Mouse (Mus musculus) bone marrow macrophage, adult 2 months (primary cell): ENCODE measurements around the gene Dscaml1. TPM values are rescaled to one million over a fixed set of nuclear protein-coding genes. Genes with fewer than 3 reads are reported as not detected.

ENCODE experiments used
- H3K27ac ChIP-seq: 2 replicates; pipeline ENCODE4 v1.5.1; 2012; ENCODE audit warnings: low read depth, low read length; ENCODE audit not compliant: insufficient read depth
- H3K4me1 ChIP-seq: 2 replicates; pipeline ENCODE4 v1.6.1; 2012; ENCODE audit warnings: low read length; ENCODE audit not compliant: control insufficient read depth, insufficient read depth
- H3K4me3 ChIP-seq: 2 replicates; pipeline ENCODE4 v1.5.1; 2012; ENCODE audit warnings: mild to moderate bottlenecking, low read length, moderate library complexity; ENCODE audit not compliant: insufficient read depth
- CTCF ChIP-seq: IDR thresholded peaks from 2 replicates; pipeline ENCODE4 v1.5.1; 2012; ENCODE audit warnings: low read depth, mild to moderate bottlenecking, low read length, moderate library complexity
- POLR2A ChIP-seq: IDR thresholded peaks from 2 replicates; pipeline ENCODE4 v1.6.1; 2012; ENCODE audit warnings: mild to moderate bottlenecking, low read depth, low read length, borderline replicate concordance
- polyA plus RNA-seq: library from polyadenylated mRNA; stranded (reverse); fragments of >200 nt; gene quantifications from 2 replicates; pipeline ENCODE4 v1.2.4, GENCODE M21; 2012; ENCODE audit not compliant: missing spikeins, insufficient read depth, insufficient read length

The Dscaml1 gene
- polyA plus RNA-seq, 1 experiment, result not detected

- no peak overlapping the region for H3K4me3 ChIP-seq
- TF ChIP-seq POLR2A, result no peak
- no peak for TF ChIP-seq CTCF
- H3K4me1 ChIP-seq, result no peaks in the 10 kb centered on the region
- no peak overlapping the region for H3K27ac ChIP-seq
Measured at GRCm38 (mm10) chr9:45537649-45538048, 111.2 kb downstream of the Dscaml1 start.

- Histone ChIP-seq H3K4me3 (no peak overlapping the region), H3K27ac (no peak overlapping the region), H3K4me1 (no peaks in the 10 kb centered on the region)
- no peak for TF ChIP-seq CTCF
- no peak for TF ChIP-seq POLR2A
Measured at GRCm38 (mm10) chr9:45539265-45540044, 113.0 kb downstream of the Dscaml1 start.

- TF ChIP-seq CTCF (no peak), POLR2A (no peak)
- Histone ChIP-seq H3K4me1 (no peaks in the 10 kb centered on the region), H3K4me3 (no peak overlapping the region), H3K27ac (no peak overlapping the region)
Measured at GRCm38 (mm10) chr9:45546024-45546638, 119.7 kb downstream of the Dscaml1 start.

GRCm38 (mm10) chr9:45546902-45547578 is 120.6 kb downstream of the Dscaml1 start:
- no peak overlapping the region for H3K4me3 ChIP-seq
- TF ChIP-seq CTCF, result no peak
- TF ChIP-seq POLR2A, result no peak
- H3K27ac ChIP-seq, result no peak overlapping the region
- no peaks in the 10 kb centered on the region for H3K4me1 ChIP-seq

GRCm38 (mm10) chr9:45549796-45550195 is 123.4 kb downstream of the Dscaml1 start:
- H3K27ac ChIP-seq, result no peak overlapping the region
- no peaks in the 10 kb centered on the region for H3K4me1 ChIP-seq
- TF ChIP-seq POLR2A (no peak), CTCF (no peak)

GRCm38 (mm10) chr9:45550210-45550609 is 123.8 kb downstream of the Dscaml1 start:
- TF ChIP-seq POLR2A (no peak), CTCF (no peak)
- no peak overlapping the region for H3K4me3 ChIP-seq
- H3K27ac ChIP-seq, result no peak overlapping the region
- H3K4me1 ChIP-seq, result no peaks in the 10 kb centered on the region

More at GRCm38 (mm10) chr9:45549796-45550195, 123.4 kb downstream of the Dscaml1 start:
- H3K4me3 ChIP-seq, result no peak overlapping the region

- TF ChIP-seq POLR2A (no peak), CTCF (no peak)
- Histone ChIP-seq H3K27ac (no peak overlapping the region), H3K4me3 (no peak overlapping the region), H3K4me1 (no peaks in the 10 kb centered on the region)
Measured at GRCm38 (mm10) chr9:45550662-45551061, 124.2 kb downstream of the Dscaml1 start.

GRCm38 (mm10) chr9:45555036-45555826 is 128.8 kb downstream of the Dscaml1 start:
- TF ChIP-seq POLR2A (no peak), CTCF (no peak)
- H3K27ac ChIP-seq, result no peak overlapping the region
- no peaks in the 10 kb centered on the region for H3K4me1 ChIP-seq
- H3K4me3 ChIP-seq, result no peak overlapping the region

GRCm38 (mm10) chr9:45556882-45557281 is 130.5 kb downstream of the Dscaml1 start:
- Histone ChIP-seq H3K4me1 (no peaks in the 10 kb centered on the region), H3K27ac (no peak overlapping the region), H3K4me3 (no peak overlapping the region)
- TF ChIP-seq CTCF, result no peak
- TF ChIP-seq POLR2A, result no peak

GRCm38 (mm10) chr9:45560987-45561386 is 134.6 kb downstream of the Dscaml1 start:
- TF ChIP-seq CTCF (no peak), POLR2A (no peak)
- Histone ChIP-seq H3K4me1 (no peaks in the 10 kb centered on the region), H3K4me3 (no peak overlapping the region), H3K27ac (no peak overlapping the region)
